Mouse (Mus musculus): Measurements from ENCODE around the gene Abcf3. TPM values are rescaled to one million over a fixed set of nuclear protein-coding genes. Genes with fewer than 3 reads are reported as not detected.

Abcf3 gene
- 10 to 100 TPM; 62.9 to 66.2 TPM for total RNA-seq (2021)

- DNase-seq = peak; percentile 99
- intact Hi-C loops (cut with DNase I) = loop anchor here (5.0 kb wide), 1 partner anchor 41 kb away; no protein-coding TSS in a partner anchor
Observed at GRCm38 (mm10) chr16:20548096-20548948, at the start of gene Abcf3. Gene Abcf3 (plus strand): TSS chr16:20548577.

GRCm38 (mm10) chr16:20498677-20499475 is 49.5 kb upstream of the Abcf3 start, which contains the start of gene Eif2b5:
Gene Eif2b5 (plus strand): TSS chr16:20498817.
- intact Hi-C loops (cut with DNase I) = loop anchor here (2.0 to 10.0 kb wide), 4 partner anchors 18 to 284 kb away; partner anchors contain the start of genes Camk2n2 and Dvl3
- DNase-seq = peak; percentile 97

- intact Hi-C loops (cut with DNase I) = loop anchor here (5.0 kb wide), 1 partner anchor 41 kb away; the partner anchor contains the start of gene Abcf3
Observed at GRCm38 (mm10) chr16:20506000-20506399, 42.4 kb upstream of the Abcf3 start.

DNA sequence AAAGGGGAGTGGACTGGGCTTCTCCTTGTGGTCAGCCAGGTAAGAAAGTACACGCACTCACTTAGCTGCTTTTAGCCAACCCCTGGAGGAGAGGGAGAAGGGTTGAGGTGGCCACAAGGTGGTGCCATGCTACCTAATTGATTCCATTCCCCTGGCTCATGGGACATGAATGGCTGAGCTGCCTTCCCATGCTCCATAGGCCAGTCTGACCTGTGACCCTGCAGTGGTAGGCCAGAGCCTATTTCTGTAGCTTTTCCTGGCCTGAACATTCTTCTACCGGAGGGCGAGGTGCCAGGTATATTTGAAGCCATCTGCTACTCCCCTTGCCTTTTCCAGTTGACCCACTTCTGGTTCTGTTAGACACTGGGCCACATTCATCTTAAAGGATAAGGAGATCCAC is 39.0 kb upstream of the Abcf3 start:
- DNase-seq = peak; percentile 14 to 37
- intact Hi-C loops (cut with DNase I) = loop anchor here (1.0 to 5.0 kb wide), 2 partner anchors 38 to 133 kb away; partner anchors contain the start of gene Abcf3

More at GRCm38 (mm10) chr16:20506000-20506399, 42.4 kb upstream of the Abcf3 start:
- DNase-seq = no peak

DNA sequence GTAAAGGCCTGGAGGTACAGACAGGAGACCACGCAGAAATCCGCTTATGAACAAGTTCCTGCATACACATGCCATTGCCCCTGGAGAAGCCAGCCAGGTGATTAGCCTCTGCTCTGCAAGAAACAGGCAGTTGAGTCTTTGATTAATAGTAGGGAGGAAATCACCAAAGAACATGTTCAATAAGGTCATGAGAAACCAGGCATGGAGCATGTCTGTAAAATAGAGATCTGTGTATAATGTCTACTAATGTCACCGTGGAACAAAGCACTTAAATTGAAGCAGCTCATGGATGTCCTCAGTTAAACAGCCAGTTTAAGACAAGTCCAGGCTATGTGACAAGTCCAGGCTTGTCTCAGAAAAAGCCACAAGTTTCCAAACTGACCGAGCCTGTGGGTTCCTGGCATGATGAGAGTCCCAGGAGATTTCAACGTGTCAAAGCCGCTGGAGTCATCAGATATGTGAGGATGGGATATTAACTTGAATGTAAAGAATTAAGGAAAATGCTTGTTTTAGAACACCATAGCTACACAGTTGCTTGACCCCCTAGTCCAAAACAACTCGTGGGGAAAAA is 37.0 kb upstream of the Abcf3 start:
- intact Hi-C loops (cut with DNase I) = no loop called here

DNA sequence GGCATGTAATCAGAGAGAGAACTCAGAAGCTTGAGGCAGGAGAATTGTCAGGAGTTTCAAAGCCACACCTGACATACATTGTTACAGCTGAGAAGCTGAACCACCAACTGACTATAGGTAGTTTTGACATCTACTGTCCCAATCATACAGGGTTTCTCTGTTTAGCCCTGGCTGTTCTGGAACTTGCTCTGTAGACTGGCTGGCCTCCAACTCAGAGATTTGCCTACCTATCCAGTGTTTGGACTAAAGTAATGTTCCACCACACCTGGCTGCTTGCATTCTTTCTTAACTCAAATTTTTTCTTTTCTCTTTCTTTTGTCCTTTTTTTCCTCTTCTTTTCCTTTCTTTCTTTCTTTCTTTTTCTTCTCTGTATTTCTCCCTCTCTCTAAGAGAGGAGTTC is 32.3 kb upstream of the Abcf3 start:
- intact Hi-C loops (cut with DNase I) = loop anchor here (1.0 to 5.0 kb wide), 3 partner anchors 17 to 96 kb away; partner anchors contain the start of genes Alg3, Ap2m1, Eef1akmt4 and Eif2b5

More for the DNA sequence above, 37.0 kb upstream of the Abcf3 start:
- no peak for DNase-seq

GRCm38 (mm10) chr16:20516726-20517201 is 31.6 kb upstream of the Abcf3 start, which contains the start of gene Dvl3:
Gene Dvl3 (plus strand): TSS chr16:20516982.
- DNase-seq = peak; percentile 93 to 95
- intact Hi-C loops (cut with DNase I) = loop anchor here (1.0 to 5.0 kb wide), 3 partner anchors 18 to 96 kb away; partner anchors contain the start of genes Alg3, Ap2m1, Eef1akmt4 and Eif2b5

More for the DNA sequence above, 32.3 kb upstream of the Abcf3 start:
- DNase-seq = no peak

GRCm38 (mm10) chr16:20517216-20517615 is 31.2 kb upstream of the Abcf3 start:
- DNase-seq = peak in 1 of 2 experiments; percentile 55
- intact Hi-C loops (cut with DNase I) = loop anchor here (2.0 to 5.0 kb wide), 2 partner anchors 18 to 95 kb away; partner anchors contain the start of genes Alg3, Eef1akmt4, Eif2b5 and Gm49333

- intact Hi-C loops (cut with DNase I) = loop anchor here (2.0 to 5.0 kb wide), 2 partner anchors 19 to 94 kb away; partner anchors contain the start of genes Alg3, Eef1akmt4, Eif2b5 and Gm49333
- peak; percentile 57 to 65 for DNase-seq
Observed at GRCm38 (mm10) chr16:20517701-20518374, 30.5 kb upstream of the Abcf3 start.

GRCm38 (mm10) chr16:20523886-20524285 is 24.5 kb upstream of the Abcf3 start:
- intact Hi-C loops (cut with DNase I) = no loop called here
- no peak for DNase-seq

GRCm38 (mm10) chr16:20528779-20529178 is 19.6 kb upstream of the Abcf3 start:
- no peak for DNase-seq

GRCm38 (mm10) chr16:20529375-20529774 is 19.0 kb upstream of the Abcf3 start:
- DNase-seq = no peak
- intact Hi-C loops (cut with DNase I) = no loop called here

More at GRCm38 (mm10) chr16:20528779-20529178, 19.6 kb upstream of the Abcf3 start:
- intact Hi-C loops (cut with DNase I) = no loop called here

DNA sequence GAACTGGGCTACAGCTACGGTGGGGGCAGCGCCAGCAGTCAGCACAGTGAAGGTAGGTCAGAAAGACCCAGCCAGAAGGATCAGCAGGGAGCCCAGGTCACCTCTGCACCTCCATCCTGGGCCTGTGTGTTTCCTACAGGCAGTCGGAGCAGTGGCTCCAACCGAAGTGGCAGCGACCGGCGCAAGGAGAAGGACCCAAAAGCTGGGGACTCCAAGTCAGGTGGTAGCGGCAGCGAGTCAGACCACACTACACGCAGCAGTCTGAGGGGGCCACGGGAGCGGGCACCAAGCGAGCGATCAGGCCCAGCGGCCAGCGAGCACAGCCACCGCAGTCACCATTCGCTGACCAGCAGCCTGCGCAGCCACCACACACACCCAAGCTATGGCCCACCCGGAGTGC is 17.4 kb upstream of the Abcf3 start:
- intact Hi-C loops (cut with DNase I) = no loop called here
- no peak for DNase-seq

GRCm38 (mm10) chr16:20534617-20535295 is 13.6 kb upstream of the Abcf3 start:
- intact Hi-C loops (cut with DNase I) = loop anchor here (1.0 to 5.0 kb wide), 2 partner anchors 18 to 78 kb away; partner anchors contain the start of genes Alg3, Dvl3, Eef1akmt4 and Gm49333
- DNase-seq = no peak

DNA sequence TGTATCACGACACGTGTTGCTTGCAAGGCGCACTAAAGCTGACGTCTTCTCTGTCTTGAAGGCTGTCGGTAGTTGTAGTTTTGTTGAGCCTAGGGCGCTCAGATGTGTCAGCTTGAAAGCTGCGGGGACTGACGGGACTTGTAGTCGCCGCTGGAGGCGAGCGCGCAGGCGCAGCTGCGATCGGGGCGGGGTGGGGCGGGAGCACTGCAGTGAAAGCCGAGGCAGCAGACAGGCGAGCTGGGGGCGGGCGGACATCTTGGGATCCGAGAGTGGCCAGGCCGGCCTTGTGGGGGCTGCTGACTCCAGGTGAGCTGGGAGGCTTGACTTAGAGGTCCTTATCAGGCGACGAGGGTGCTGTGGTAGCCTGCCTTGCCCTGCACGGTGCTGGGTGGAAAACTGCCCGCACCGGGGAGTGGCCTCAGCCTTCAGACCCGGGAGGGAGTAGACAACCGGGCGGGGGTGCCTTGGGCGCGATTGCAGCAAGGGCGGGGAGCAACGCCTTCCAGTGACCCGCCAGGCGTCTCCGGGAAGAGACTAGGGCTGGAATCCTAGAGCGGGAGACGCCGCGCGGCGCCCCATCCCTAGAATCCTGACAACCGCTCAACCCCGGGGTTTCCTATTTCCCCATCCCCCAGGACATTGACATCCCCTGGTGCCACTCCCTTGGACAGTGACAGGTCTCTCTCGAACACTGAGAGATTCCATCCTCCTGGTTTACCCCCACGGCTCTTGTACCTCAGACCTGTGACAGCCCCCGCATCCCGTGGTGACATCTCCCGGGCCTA is 12.9 kb upstream of the Abcf3 start, which contains the start of gene Ap2m1:
Ap2m1 (plus strand) TSS at position 183 of the 785 bp plus-strand sequence.
- intact Hi-C loops (cut with DNase I) = loop anchor here (1.0 to 5.0 kb wide), 2 partner anchors 19 to 77 kb away; partner anchors contain the start of genes Alg3, Dvl3, Eef1akmt4 and Gm49333
- DNase-seq = peak; percentile 96 to 98

- intact Hi-C loops (cut with DNase I) = loop anchor here (5.0 kb wide), 1 partner anchor 76 kb away; the partner anchor contains the start of genes Alg3, Eef1akmt4 and Gm49333
- DNase-seq = no peak
Observed at GRCm38 (mm10) chr16:20536081-20536665, 12.2 kb upstream of the Abcf3 start.

- DNase-seq = peak in 1 of 2 experiments; percentile 17
- intact Hi-C loops (cut with DNase I) = loop anchor here (5.0 kb wide), 1 partner anchor 75 kb away; the partner anchor contains the start of genes Alg3, Eef1akmt4 and Gm49333
Observed at GRCm38 (mm10) chr16:20537071-20537471, 11.3 kb upstream of the Abcf3 start.

Data from heart, postnatal 10 days (tissue).